Mouse (Mus musculus): ENCODE data around the gene Slc2a9. TPM values are rescaled to one million over a fixed set of nuclear protein-coding genes. Genes with fewer than 3 reads are reported as not detected.

Gene Slc2a9
- total and polyA plus RNA-seq, 3 experiments: 1.6 to 2.8 (median 2.3) TPM

GRCm38 (mm10) chr5:38488673-38489615, 14.0 kb downstream of the Slc2a9 start:
- no peaks in the 10 kb centered on the region for H3K9me3 ChIP-seq (replicated peaks; ENCODE audit: low read length)
- peaks cover 7 to 8% of the 10 kb centered on the region in 2 experiments for H3K4me1 ChIP-seq (ENCODE audit: control insufficient read depth in 1 of 2, insufficient read depth in 2 of 2)
- TF ChIP-seq ZKSCAN1 (IDR thresholded peaks at IDR 0.05; ENCODE audit: borderline replicate concordance, low read depth, low read length) (no peak), EP300 (IDR thresholded peaks at IDR 0.05; ENCODE audit: low read length) (no peak), GABPA (IDR thresholded peaks at IDR 0.05; ENCODE audit: insufficient replicate concordance, low read depth, low read length) (no peak), TBP (conservative IDR thresholded peaks at IDR 0.05; ENCODE audit: low read depth, low read length) (no peak), CHD2 (IDR thresholded peaks at IDR 0.05; ENCODE audit: low read length) (no peak), TCF12 (IDR thresholded peaks at IDR 0.05; ENCODE audit: low read depth, low read length) (no peak), E2F4 (IDR thresholded peaks at IDR 0.05; ENCODE audit: insufficient replicate concordance, low read depth, low read length) (no peak), UBTF (IDR thresholded peaks at IDR 0.05; ENCODE audit: low read depth, low read length) (no peak), ETS1 (conservative IDR thresholded peaks at IDR 0.05; ENCODE audit: low read depth, low read length) (no peak), RAD21 (IDR thresholded peaks at IDR 0.05; ENCODE audit: low read depth, low read length) (no peak), KAT2A (IDR thresholded peaks at IDR 0.05; ENCODE audit: insufficient replicate concordance, low read length) (no peak), MEF2A (IDR thresholded peaks at IDR 0.05; ENCODE audit: borderline replicate concordance, low read depth, low read length) (no peak), NELFE (IDR thresholded peaks at IDR 0.05; ENCODE audit: low read depth, low read length) (no peak), ZNF384 (IDR thresholded peaks at IDR 0.05; ENCODE audit: low read depth, low read length) (no peak), BHLHE40 (IDR thresholded peaks at IDR 0.05; ENCODE audit: low read depth, low read length) (no peak), NRF1 (IDR thresholded peaks at IDR 0.05; ENCODE audit: low read depth, low read length) (no peak), MAFK (IDR thresholded peaks at IDR 0.05; ENCODE audit: insufficient replicate concordance, low read length) (no peak), MYC (IDR thresholded peaks at IDR 0.05; ENCODE audit: low read depth, low read length) (no peak), MAZ (IDR thresholded peaks at IDR 0.05; ENCODE audit: low read depth, low read length) (no peak), IRF4 (IDR thresholded peaks at IDR 0.05; ENCODE audit: low read depth, low read length) (no peak)
- no peak overlapping the region for H3K4me3 ChIP-seq (replicated peaks in 1 of 3; ENCODE audit: low read depth in 2 of 3, low read length in 2 of 3, poor library complexity in 1 of 3)
- no peak overlapping the region for H3K9ac ChIP-seq (ENCODE audit: insufficient read depth, low read depth)
- no peaks in the 10 kb centered on the region for H3K36me3 ChIP-seq (replicated peaks in 1 of 2; ENCODE audit: control insufficient read depth in 1 of 2, insufficient read depth in 1 of 2, low read length in 1 of 2)
- no peaks in the 10 kb centered on the region for H3K27me3 ChIP-seq (replicated peaks)
- no peak overlapping the region for H3K27ac ChIP-seq (ENCODE audit: insufficient read depth, low read depth)
- no peaks in the 10 kb centered on the region for H3K79me2 ChIP-seq (replicated peaks; ENCODE audit: control insufficient read depth, extremely low read depth, insufficient read depth, poor library complexity, severe bottlenecking)
- dilution Hi-C loops (cut with MboI; ENCODE audit: extremely low pct_ligation_motif_present, extremely low pct_unique_long_range_greater_than_20kb, low sequenced_read_pairs) (no loop called here), in situ Hi-C loops (cut with MboI; ENCODE audit: low pct_ligation_motif_present, low pct_unique_long_range_greater_than_20kb, low sequenced_read_pairs) (no loop called here)
- H3K4me2 ChIP-seq (ENCODE audit: insufficient read depth, low read depth, poor library complexity, severe bottlenecking): no peak overlapping the region
- DNase-seq (ENCODE audit: extremely low read depth): no peak

All from CH12.LX (cell line).